Mouse (Mus musculus): ENCODE data around the gene Olfr175-ps1. TPM values are rescaled to one million over a fixed set of nuclear protein-coding genes. Genes with fewer than 3 reads are reported as not detected.

The Olfr175-ps1 gene
- not detected for total RNA-seq (2021)
- long read RNA-seq: 0 reads

DNA sequence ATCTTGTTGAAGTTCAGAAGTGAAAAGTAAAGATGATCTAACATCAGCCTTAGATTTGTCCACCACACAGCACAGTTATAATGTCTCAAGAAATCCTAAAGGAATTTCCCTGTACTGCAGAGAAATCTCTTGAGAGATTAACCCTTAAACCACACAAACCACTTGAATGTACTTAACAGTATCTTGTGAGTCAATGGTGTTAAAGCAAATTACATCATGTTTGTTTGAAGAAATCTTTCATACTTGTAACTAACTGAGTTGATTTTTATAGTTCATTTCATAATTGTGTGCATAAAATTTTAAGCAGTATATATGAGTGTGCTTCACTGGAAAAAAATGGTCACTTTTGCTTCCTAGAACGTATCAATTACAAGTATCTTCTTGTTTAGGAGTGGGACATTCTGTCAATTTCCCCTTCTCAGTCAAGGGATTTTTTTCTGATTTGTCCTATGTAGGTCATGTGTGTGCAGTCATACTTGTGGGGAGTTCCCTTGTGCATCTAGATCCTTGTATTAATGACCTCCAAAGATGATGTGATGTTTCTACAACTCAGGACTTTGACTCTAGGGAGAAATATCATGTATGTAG lies at the start of gene Olfr175-ps1:
Gene Olfr175-ps1, minus strand, starts transcription at position 51 of the 588 bp plus-strand sequence.
- no peak for DNase-seq (ENCODE audit: low spot score in 2 of 2)

- no peak for DNase-seq (ENCODE audit: low spot score in 2 of 2)
Measured at GRCm38 (mm10) chr16:58874668-58875067, 48.1 kb upstream of the Olfr175-ps1 start, which contains the start of gene Olfr177. Gene Olfr177 (minus strand): TSS chr16:58874768.

DNA sequence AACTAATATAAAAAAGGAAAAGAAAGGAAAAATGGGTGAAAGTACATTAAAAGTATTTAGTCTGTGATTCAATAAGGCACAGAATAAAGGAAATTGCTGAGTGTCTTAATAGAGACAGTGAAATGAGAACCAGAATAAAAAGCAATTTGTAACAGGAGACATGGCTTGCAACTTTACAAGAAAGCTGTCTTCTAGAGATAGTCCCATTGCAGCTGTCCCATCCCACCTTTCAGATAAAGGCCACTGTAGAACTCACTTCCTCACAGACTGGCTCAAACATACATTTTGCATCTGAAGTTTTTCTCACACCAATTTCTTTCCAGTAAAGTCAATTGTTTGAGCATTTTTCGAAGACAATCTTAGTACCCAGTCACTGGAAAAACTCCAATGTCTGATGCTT lies 34.9 kb upstream of the Olfr175-ps1 start:
- DNase-seq (ENCODE audit: low spot score in 2 of 2): no peak

DNA sequence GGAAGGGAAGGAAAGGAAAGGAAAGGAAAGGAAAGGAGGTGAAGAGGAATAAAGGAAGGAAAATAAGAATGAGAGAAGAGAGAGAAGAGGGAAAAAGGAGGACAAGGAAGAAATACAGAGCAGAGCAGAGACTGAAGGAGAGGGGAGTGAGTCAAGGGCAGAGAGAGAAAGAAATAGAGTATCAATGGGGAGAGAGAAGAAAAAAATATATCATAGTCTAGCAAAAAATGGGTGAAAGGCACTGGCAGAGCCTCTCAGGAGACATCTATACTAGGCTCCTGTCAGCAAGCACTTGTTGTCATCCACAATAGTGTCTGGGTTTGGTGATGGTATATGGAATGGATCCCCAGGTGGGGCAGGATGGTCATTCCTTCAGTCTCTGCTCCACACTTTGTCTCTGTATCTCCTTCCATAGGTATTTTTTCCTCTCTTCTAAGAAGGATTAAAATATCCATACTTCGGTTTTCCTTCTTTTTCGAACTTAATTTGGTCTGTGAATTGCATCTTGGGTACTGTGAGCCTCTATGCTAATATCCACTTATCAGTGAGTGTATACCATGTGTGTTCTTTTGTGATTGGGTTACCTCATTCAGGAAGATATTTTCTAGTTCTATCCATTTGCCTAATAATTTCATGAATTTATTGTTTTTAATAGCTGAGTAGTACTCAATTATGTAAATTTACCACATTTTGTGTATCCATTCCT lies 33.6 kb upstream of the Olfr175-ps1 start:
- no peak for DNase-seq (ENCODE audit: low spot score in 2 of 2)

- DNase-seq (ENCODE audit: low spot score in 2 of 2): no peak
Measured at GRCm38 (mm10) chr16:58800168-58800567, 26.4 kb downstream of the Olfr175-ps1 start, which contains the start of gene Olfr173. Gene Olfr173 (minus strand): TSS chr16:58800268.

Other genes starting within 250 kb of the Olfr175-ps1 start
- not detected for gene Gm813, start 209.8 kb downstream of the Olfr175-ps1 start, total RNA-seq (2021)
- gene E330017A01Rik, start 188.0 kb downstream of the Olfr175-ps1 start, total RNA-seq (2021): not detected
- gene Cpox, start 156.5 kb downstream of the Olfr175-ps1 start, total RNA-seq (2021): 10 to 100 TPM; 51.6 to 52.7 TPM
- not detected for gene Gpr15, start 107.7 kb downstream of the Olfr175-ps1 start, total RNA-seq (2021)
- gene Cldnd1, start 98.9 kb downstream of the Olfr175-ps1 start, total RNA-seq (2021): 100 to 1,000 TPM in 1 of 2 experiments, 10 to 100 TPM in 1; 95.5 to 101 TPM
- not detected for gene Olfr172, start 63.6 kb downstream of the Olfr175-ps1 start, total RNA-seq (2021)
- not detected for gene Olfr173, start 26.5 kb downstream of the Olfr175-ps1 start, total RNA-seq (2021)
- gene Olfr177, start 48.0 kb upstream of the Olfr175-ps1 start, total RNA-seq (2021): not detected
- gene Olfr178, start 65.3 kb upstream of the Olfr175-ps1 start, total RNA-seq (2021): not detected
- not detected for gene Olfr181, start 102.0 kb upstream of the Olfr175-ps1 start, total RNA-seq (2021)
- not detected for gene Olfr180, start 102.6 kb upstream of the Olfr175-ps1 start, total RNA-seq (2021)
- not detected for gene Olfr183, start 168.6 kb upstream of the Olfr175-ps1 start, total RNA-seq (2021)
- not detected for gene Olfr186, start 203.5 kb upstream of the Olfr175-ps1 start, total RNA-seq (2021)
- not detected for gene Olfr187, start 213.0 kb upstream of the Olfr175-ps1 start, total RNA-seq (2021)